Mouse (Mus musculus): ENCODE measurements at regions not wholly inside any gene's neighbourhood (a gene's known extent, or its start where the extent isn't known, plus 50 kb on each side); places are given as distances from the start of the nearest gene placed in this dataset.
"Not testable (repeated sequence)": the region's sequence is repeated elsewhere in the genome, so short reads cannot be mapped to it uniquely, and the experiment has no call there.

DNA sequence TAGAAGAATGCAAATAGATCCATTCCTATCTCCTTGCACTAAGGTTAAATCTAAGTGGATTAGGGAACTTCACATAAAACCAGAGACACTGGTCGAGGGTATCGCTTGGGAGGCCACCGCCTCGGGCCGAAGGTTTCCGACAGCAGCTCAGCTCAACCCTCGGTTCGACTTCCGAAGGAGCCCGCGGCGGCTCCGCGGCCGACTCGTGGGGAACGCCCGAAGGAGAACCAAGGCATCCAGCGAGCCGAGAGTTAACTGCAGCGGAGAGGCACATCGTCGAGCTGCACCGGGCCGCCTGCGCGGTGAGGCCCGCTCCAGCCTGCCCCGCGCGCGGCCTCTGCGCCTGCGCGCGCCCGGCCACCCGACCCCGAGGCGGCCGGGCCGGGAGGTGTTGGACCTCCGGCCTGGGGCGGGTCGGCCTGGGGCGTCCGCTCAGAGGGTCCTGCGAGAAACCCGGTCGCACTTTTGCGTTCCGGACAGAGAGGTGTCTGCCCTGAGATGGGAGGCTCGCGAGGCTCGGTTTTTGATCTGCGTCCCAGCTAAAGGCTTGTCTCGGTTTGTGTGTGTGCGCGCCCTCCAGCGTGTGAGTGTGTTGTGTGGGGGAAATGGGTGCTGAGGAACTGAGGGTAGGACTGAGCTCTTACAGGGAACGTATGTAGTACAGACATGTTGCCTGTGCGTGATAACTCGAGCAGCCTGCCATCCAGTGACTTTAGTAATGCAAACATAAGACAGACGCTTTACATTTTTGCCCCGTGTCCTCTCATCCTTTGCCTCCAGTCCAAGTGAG lies 50.9 kb upstream of the Vmn2r9 start:
- H3K9me3 ChIP-seq (replicated peaks; ENCODE audit: control insufficient read depth, low read length); H3K36me3 ChIP-seq (ENCODE audit: control insufficient read depth, insufficient read depth); H3K27ac ChIP-seq (ENCODE audit: low read length); H3K4me1 ChIP-seq (ENCODE audit: control insufficient read depth, insufficient read depth, low read length); H3K27me3 ChIP-seq (ENCODE audit: control insufficient read depth, insufficient read depth, low read length); H3K9ac ChIP-seq (ENCODE audit: low read length): not testable (repeated sequence)
- H3K4me2 ChIP-seq (ENCODE audit: low read depth, low read length): peak overlapping the region; percentile 51
- peak overlapping the region; percentile 28; the same call in 1 of the 2 replicates for H3K4me3 ChIP-seq (ENCODE audit: low read length)
- ATAC-seq (replicated peaks; ENCODE audit: extremely low read depth, insufficient read depth, low FRiP score): peak; percentile 95
- under 1% methylated on average over 30 of the region's 65 CpGs for WGBS
